Mouse (Mus musculus): ENCODE measurements around the gene Trmt1.

Trmt1 gene

DNA sequence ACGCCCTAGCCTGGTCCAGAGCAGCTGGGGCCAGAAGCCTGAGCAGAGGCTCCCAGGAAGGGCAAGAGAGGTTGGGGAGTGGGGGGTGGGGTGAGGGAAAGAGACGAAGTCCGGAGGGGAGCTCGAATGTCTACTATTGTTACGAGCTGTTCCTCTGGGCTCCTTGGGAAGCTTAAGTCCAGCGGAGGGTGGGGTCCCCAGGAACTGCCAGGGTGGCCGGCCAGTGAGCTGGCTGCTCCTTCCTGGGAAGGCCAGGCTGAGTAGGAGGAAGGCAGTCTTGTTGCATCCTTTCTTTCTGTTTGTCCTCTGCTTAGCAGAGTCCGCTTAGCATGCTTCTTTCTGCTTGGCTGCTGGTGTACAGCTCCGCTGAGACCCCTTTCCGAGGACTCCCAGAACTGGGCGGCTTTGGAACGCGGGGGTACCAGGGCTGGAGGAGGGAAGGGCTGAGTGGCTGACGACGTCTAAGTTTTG is 22.0 kb downstream of the Trmt1 start:
- no peak for DNase-seq (ENCODE audit: extremely low spot score, low read depth, low spot score)

DNA sequence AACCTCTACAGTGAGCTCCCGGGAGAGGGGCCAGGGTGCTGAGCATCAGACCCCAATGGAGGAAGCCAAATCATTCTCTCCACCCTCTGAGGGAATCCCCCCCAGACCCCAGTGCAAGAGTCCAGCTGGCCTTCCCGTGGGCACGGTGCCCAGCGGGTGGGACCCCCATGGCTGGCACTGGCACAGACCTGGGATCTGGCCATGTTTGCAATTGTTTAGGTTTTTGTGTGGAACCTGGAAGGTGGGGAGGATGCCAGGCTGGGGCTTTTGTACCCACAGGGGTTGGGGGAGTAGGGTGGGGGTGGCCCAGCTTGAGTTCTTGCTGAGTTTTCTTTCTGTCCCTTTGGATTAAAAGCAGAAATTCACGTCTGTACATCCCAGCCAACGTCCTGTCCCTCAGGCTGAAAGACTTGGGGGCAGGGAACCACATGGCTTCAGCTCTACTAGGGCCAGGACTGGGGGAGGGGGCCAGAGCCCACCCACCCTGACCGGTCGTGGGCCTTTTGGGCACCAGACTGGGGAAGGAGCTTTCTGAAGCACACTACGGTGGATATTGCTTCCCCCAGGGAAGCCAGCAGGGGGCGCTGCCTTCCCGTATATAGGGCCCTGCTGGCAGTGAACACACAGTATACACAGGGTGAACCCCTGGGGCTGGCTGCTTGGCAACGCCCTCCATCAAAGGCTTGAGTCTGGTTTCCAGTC is 22.8 kb downstream of the Trmt1 start:
- no peak for DNase-seq (ENCODE audit: extremely low spot score, low read depth, low spot score)

DNA sequence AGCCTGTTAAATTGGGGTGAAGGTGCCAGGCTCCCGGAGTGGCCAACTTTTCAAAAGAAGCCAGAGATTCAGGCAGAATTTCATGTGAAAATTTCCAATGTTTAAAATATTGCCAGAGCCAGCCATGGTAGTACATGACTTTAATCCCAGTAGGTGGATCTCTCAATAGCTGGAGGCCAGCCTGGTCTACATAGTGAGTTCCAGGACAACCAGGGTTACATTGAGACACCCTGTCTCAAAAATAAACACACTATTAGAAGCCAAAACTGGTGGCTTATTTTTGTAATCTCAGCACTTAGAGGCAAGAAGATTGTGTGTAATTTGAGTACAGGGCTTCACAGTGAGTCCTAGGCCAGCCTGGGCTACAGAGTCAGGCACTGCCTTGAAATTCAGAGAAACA is 23.8 kb downstream of the Trmt1 start:
- DNase-seq (ENCODE audit: extremely low spot score, low read depth, low spot score), result no peak

DNA sequence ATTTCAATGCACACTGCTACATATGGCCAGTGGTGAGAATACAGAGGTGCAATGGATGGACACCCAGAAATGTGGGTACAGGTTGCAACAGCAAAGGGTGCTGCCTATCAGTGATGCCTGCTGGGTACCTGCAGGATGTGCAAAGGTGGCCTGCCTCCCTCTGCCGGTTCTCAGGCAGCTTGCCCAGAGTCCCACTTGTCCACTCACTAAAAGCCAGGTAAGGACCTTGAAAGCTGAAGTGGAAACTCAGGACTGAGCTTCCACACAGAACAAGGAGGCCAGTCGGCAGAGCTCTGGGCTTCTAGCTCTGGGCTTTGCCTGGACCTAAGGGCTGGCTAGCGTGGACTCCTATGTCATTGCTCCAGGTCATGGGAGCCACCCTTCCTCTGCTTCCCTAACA is 25.2 kb downstream of the Trmt1 start:
- DNase-seq (ENCODE audit: extremely low spot score, low read depth, low spot score), result no peak

DNA sequence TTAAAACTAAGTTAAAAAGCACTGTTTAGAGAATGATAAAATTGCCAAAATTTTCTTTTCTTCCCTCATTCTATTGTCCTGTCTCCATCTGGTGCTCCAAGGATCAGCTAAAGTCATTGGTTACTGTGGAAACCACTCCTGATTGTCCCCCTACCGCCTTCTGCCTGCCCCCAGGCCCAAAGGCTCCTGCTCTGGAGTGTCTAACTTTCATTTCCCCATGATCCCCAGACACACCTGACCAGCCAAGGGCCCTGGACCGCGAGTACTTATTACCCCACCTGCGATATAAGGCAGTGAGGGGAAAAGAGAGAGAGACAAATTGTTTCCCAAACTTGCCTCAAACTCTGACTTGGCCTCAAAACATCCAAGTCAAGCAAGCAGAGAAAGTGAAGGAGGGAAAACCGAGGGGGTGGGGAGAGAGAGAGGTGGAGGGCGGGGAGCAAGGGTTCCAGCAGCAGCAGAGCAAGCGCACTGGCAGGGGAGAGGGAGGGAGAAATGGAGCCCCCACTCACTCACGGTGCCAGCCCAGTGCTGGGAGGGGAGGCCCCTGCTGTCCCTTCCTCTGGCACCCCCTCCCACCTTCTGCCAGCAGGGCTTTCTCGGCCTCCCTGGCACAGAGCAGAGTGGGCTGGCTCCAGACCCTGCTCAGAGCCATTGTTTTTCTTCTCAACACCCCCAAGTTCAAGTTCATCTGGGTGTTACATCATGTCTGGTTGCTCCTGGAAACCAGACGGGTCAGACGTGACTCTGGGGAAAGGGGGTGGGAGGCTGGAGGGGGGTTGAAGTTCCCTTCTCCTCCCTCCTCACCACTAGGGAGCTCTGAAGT is 26.0 kb downstream of the Trmt1 start:
- DNase-seq (ENCODE audit: extremely low spot score, low read depth, low spot score), result no peak

DNA sequence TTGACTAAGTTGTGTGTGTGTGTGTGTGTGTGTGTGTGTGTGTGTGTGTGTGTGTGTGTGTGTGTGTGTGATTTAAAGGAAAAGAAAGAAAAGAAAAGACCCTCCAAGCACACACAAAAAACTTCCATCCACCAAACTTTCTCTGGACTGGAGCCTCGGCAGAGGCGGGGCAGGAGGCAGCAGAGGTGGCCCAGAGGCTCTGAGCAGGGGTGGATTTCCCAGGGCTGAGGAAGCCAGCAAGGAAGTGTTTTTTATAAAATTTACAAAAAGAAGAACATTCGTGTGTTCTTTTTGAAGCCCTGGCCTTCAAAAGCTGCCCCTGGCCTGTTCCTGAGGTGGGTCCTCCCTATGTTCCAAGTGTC is 26.6 kb downstream of the Trmt1 start:
- no peak for DNase-seq (ENCODE audit: extremely low spot score, low read depth, low spot score)

DNA sequence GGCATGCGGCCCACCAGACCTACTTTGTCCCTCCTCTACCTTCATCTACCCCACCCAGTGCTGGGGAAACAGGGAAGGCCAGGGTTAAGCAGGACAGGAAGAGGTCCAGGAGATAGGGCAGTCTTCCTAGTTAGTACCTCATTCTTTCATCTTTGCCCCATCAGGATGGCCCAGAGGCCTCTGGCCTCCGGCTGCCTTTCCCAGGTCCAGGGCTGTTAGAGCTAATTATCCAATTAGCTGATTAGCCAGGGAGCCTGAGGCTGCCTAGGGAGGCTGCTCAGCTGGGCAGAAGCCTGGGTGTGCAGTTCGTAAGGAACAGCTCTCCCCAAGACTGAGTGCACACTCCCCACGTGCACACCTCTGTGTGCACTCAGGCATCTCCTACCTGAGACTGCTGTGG is 27.3 kb downstream of the Trmt1 start:
- DNase-seq (ENCODE audit: extremely low spot score, low read depth, low spot score), result no peak

DNA sequence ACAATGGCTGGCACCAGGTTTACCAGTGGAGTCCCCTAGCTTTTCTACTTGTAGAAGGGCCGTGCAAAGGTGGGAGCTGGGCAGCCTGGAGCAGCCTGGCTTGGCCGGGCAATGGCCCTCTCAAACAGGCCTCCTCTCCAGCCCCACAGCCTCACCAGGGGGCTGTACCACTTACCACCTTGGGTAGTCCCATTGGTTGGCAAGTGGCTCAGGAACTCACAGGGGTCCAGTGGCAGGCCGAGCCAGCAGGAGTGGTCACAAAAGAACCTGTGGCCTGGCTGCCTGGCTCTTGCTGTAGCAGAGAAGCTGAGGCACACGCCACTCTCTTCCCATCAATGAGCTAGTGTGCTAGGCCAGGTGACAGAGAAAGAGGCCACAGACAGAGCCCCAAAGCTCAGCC is 28.1 kb downstream of the Trmt1 start:
- DNase-seq (ENCODE audit: extremely low spot score, low read depth, low spot score), result no peak

DNA sequence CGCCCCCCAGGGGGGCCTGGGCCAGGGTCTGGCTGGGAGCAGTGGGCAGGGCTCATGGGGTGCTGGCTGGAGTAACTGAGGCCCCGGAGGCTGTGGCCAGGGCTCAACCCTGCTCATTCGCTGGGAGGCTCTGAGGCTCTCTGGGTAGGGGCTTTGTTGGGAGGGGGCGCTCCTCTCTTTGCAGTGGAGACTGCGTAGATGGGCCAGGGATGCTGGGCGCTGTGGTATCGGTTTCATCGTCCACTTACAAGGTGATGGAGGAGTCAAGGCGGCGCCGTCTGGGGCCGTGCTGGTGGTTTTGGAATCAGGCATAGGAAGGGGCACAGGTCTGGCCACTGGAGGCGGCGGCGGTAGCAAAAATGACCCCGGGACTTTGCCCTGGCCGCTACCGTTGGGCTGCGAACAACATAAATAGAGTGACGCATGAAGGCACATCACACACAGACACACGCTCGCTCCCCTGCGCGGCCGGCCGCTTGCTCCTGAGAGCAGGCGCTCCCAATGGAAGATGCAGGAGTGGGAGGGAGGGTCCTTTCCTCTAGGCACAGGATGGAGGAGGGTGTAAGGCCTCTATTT is 29.9 kb downstream of the Trmt1 start:
- DNase-seq (ENCODE audit: extremely low spot score, low read depth, low spot score), result no peak

DNA sequence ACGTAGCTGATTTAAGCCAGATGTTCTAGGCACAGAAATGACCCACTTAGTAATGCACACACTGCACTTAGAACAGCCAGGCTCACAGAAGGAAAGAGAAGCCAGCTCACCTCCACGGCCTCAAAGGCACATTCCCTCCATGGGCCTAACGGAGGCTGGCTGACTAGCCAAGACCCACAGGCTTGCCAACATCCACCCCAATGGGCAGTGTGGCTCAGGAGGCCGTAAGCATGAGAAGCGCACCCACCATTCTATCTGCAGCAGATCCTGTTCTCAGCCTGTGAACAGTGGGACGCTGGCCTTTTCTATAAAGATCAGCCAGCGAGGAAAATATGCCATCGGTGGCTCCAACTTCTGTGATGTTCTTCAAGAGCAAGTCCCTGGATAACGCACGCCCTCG is 30.7 kb downstream of the Trmt1 start:
- no peak for DNase-seq (ENCODE audit: extremely low spot score, low read depth, low spot score)

DNA sequence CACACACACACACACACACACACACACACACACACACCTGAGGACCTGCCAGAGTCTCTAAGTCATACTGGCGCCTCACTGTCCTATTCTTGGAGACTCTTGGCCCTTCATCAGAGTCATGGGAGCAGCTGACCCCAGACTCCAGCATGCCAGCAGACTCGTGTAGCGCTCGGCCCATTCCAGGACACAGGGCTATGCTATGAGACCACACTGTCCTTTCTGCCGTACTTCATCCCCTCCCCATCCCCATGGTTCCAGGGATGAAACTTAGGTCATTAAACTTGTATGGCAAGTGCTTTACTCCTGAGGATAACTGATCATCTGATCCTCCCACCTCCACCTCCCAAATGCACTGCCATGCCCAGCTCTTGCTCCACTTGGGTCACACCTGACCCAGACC is 32.4 kb downstream of the Trmt1 start:
- DNase-seq (ENCODE audit: extremely low spot score, low read depth, low spot score), result no peak

DNA sequence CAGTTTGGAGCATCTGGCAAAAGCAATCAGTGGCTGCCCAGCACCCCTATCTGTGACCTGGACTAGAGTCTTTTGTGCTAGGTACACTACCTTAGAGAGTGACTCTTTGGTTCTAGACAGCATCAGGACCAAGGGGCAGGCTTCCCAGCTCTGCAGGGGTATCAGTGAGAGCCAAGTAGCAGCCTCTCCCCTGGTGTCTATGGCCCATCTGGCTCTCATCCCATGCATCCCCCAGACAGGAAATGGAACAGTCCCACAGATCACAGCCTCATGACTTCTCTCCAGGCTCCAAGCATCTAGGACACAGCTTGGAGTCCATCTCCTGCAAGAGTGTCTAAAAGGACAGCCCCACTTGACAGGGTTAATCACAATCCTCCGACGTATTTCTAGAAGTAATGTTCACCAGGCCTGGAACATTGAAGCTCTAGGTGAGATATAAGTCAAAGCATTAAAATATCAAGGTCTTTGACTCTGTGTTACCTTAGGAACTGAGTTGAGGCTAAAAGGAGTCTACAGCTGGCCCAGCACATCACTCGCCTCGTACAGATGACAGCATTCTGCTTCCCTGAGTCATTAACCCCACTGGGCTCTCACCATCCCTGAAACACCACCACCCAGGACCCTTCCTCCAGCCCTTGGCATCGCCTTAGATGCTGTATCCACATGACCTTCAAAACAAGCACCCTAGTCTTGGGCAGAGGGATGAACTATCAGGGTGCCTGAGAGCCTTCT is 33.0 kb downstream of the Trmt1 start:
- no peak for DNase-seq (ENCODE audit: extremely low spot score, low read depth, low spot score)

DNA sequence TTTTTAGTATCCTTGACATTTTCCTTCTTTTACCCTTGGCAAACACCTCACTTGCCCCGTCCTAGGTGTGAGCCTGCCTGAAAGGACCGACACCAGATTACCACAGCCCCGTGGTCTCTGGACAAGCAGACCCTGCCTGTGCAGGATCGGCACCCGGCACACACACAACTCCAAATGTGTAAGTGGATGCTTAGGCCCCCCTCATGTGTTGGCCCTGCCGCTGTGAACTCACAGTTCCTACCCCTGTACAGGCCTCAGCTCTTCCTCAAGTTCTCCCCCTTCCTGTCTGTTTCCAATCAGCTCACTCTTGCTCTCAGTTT is 36.4 kb downstream of the Trmt1 start:
- DNase-seq (ENCODE audit: extremely low spot score, low read depth, low spot score), result no peak

DNA sequence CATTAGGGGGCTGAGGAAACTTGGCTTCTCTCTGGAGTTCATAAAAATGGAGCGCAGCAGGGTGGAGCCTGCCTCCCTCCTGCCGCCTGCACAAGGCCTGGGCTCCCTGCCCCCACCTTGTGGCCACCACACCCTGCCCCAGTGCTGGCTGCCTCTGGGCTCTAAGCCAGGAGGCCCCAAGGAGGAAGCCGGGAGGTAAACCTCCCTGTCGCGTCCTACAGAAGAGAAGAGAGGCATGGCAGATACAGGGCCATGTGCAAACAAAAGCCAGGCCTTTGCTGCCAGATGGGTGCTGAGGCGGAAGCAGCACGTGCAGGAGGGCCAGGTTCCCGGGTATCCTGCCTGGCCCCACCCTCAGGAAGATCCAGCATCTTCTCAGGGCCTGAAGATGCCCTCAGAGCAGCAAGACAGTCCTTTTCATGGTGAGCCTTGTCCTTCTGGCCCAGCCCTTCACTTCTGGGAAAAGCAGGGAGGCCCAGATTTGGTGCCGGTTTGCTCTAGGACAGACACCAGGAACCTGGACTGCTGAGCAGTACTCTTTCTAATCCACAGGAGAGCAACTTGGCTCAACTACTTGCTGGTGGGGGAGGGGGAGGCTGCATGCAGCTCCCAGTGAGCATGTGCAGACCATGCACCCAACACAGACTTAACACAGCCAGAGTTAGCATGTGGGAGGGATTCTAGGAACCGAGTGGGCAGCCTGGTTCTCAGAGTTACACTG is 36.9 kb downstream of the Trmt1 start, which contains the start of gene G430095P16Rik:
Gene G430095P16Rik, plus strand, starts transcription at position 158 of the 721 bp plus-strand sequence.
- no peak for DNase-seq (ENCODE audit: extremely low spot score, low read depth, low spot score)

DNA sequence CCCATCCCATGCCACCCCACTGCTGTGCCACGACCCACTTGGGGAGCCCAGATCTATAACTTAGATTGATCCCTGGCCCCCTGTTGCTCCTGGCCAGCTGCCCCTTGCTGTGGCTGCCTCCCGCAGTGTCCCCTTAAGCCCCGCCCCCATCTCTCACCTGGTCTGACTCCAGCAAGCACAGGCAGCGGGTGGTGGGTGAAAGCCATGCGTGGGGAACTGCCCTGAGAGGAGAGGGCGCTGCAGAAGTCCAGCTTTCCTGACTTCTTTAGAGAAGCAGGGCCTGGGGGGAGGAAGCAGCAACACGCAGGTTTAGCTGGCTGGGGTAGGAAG is 37.4 kb downstream of the Trmt1 start:
- no peak for DNase-seq (ENCODE audit: extremely low spot score, low read depth, low spot score)

DNA sequence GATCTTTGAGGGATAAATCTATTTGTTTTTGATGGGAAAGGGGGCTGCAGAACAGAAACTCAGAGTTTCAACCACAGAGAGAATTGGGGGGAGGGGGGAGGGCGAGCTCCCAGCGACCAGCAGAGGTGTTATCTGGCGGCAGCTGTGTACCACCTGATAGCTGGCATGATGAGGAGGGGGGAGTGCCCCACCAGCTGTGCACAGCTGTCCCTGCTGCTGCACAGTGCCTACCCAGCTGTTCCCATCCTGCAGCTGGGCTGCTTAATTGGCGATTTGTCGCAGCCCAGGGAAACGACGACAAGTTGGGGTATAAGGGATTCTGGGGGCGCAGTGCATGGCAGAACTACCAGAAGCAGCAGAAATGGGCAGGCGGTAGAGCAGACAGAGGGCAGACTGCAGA is 38.6 kb downstream of the Trmt1 start:
- DNase-seq (ENCODE audit: extremely low spot score, low read depth, low spot score), result no peak

DNA sequence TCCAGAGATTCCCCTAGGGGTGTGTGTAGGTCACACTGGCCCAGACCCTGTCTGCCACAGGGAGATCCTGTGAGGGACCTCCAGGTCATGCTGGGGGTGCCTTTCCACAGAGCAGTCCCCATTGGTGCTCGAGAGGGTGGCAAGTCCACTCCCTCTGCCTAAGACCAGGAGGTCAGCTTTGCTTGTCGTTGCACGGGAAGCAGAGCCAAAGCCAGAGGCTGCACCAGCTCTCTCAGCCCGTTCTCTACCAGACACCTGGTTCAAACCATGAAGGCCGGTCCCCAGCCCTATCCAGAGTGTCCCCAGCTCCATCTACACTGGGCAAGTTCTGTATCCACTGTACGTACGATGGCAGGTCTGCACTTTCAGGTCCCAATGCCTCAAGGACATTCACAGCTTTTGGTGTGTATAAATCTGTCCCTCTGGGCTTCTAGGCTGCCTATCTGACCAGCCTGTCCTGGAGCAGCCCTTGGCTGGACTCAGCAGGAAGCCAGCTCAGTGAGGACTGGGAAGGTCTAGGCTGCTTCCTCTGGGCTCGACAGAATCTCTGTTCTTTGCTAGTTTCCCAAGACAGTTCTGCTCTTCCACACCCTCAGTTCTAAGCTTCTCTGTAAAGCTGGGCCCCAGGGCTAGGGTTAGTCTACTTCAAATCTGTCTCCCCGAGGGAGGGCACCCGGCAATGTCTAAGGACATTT is 39.3 kb downstream of the Trmt1 start:
- no peak for DNase-seq (ENCODE audit: extremely low spot score, low read depth, low spot score)

DNA sequence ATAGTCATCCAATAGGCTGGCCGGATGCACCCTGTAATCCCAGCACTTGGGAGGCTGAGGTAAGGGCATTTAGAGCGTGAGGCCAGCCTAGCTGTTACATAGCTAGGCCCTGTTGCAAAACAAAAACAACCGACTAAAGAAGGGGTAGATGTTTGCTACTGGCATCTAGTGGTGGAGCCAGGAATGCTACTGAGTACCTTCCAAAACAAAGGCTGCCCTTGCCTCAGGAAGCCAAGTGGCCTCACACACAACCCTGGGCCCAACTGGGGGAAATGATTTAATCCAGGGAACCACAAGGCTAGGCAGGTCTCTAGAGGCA is 39.8 kb downstream of the Trmt1 start:
- no peak for DNase-seq (ENCODE audit: extremely low spot score, low read depth, low spot score)

DNA sequence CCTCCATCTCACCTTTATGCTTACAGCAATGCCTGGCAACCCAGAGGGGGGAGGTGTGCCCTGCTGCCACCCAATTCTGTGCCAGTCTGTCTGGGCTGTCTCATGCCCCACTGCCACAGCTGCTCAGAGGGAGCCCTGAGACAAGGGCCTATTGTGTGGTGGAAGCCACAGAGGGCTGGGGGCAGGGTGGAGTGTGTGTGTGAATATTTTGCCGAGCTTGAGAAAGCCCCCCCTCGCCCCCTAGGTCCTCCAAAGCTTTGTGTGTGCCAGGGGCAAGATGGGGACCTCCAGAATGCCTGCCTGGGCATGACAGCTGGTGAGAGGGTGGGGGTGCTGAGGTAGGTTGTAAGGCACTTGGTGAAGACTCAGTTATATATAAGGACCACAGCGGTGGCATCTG is 42.4 kb downstream of the Trmt1 start:
- DNase-seq (ENCODE audit: extremely low spot score, low read depth, low spot score), result no peak

DNA sequence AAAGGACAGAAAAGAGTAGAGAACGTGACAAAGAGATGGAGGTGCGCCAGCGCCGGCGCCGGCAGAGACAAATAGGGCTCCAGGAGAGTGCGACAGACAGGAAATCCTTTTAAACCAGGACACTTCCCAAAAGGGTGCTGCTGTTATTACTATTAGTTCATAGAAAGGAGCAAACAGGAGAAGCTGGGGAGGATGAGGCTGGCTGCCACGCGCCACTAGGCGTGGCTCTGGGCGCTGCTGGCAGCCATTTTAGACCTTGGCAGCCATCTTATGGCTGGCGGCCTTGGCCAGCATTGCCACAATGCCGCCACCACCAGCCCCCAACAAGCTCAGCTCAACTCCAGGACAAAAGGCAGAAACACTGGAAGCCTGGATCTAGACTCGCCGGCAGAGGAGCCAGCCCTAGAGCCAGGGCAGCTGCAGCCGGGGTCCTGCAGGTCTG is 43.8 kb downstream of the Trmt1 start:
- DNase-seq (ENCODE audit: extremely low spot score, low read depth, low spot score), result no peak

All from hindlimb bud, embryonic 11.5 days (tissue).